Mouse (Mus musculus): ENCODE measurements at regions not wholly inside any gene's neighbourhood (a gene's known extent, or its start where the extent isn't known, plus 50 kb on each side); places are given as distances from the start of the nearest gene placed in this dataset.
A peak's percentile ranks its signal among the peaks of the same experiment; 100 is the strongest.
"Not testable (repeated sequence)": the region's sequence is repeated elsewhere in the genome, so short reads cannot be mapped to it uniquely, and the experiment has no call there.

GRCm38 (mm10) chr11:28216316-28216715 is 123.4 kb downstream of the Gm6685 start:
- DNase-seq (ENCODE audit: low read depth, low spot score) = no peak

GRCm38 (mm10) chr11:28213606-28214005 is 126.1 kb downstream of the Gm6685 start:
- peak; percentile 77 for DNase-seq (ENCODE audit: low read depth, low spot score)

GRCm38 (mm10) chr11:28202150-28202549 is 137.5 kb downstream of the Gm6685 start:
- no peak for DNase-seq (ENCODE audit: low read depth, low spot score)

- DNase-seq (ENCODE audit: low read depth, low spot score) = no peak
These were observed 151.5 kb downstream of the Gm6685 start for GRCm38 (mm10) chr11:28188119-28188518.

GRCm38 (mm10) chr11:28187441-28187840 is 152.2 kb downstream of the Gm6685 start:
- not testable (repeated sequence) for DNase-seq (ENCODE audit: low read depth, low spot score)

- DNase-seq (ENCODE audit: low read depth, low spot score) = no peak
These were observed 168.4 kb downstream of the Gm6685 start for GRCm38 (mm10) chr11:28171232-28171631.

- DNase-seq (ENCODE audit: low read depth, low spot score) = no peak
These were observed 187.2 kb downstream of the Gm6685 start for GRCm38 (mm10) chr11:28152456-28152855.
